Mouse (Mus musculus): ENCODE results near the gene Rnf224.

The Rnf224 gene

GRCm38 (mm10) chr2:25195211-25196156 lies 41.1 kb downstream of the Rnf224 start:
- DNase-seq (ENCODE audit: low spot score) = peak; percentile 80

GRCm38 (mm10) chr2:25194486-25195171 lies 42.0 kb downstream of the Rnf224 start:
- no peak for DNase-seq (ENCODE audit: low spot score)

- no peak for DNase-seq (ENCODE audit: low spot score)
Observed at GRCm38 (mm10) chr2:25194006-25194405, 42.6 kb downstream of the Rnf224 start.

- DNase-seq (ENCODE audit: low spot score) = peak; percentile 85
Observed at GRCm38 (mm10) chr2:25193330-25193770, 43.2 kb downstream of the Rnf224 start.

GRCm38 (mm10) chr2:25187841-25188240 lies 48.7 kb downstream of the Rnf224 start:
- DNase-seq (ENCODE audit: low spot score) = no peak

GRCm38 (mm10) chr2:25186575-25186930 lies 50.0 kb downstream of the Rnf224 start:
- no peak for DNase-seq (ENCODE audit: low spot score)

- peak; percentile 66 for DNase-seq (ENCODE audit: low spot score)
Observed at GRCm38 (mm10) chr2:25185625-25186574, 50.7 kb downstream of the Rnf224 start.

GRCm38 (mm10) chr2:25184496-25184895 lies 52.1 kb downstream of the Rnf224 start:
- no peak for DNase-seq (ENCODE audit: low spot score)
